Mouse (Mus musculus) limb, embryonic 10.5 days (tissue): ENCODE data around the gene Fam50a. TPM values are rescaled to one million over a fixed set of nuclear protein-coding genes. Genes with fewer than 3 reads are reported as not detected.
A peak's percentile ranks its signal among the peaks of the same experiment; 100 is the strongest.

Experiments
- DNase-seq: peaks from one replicate; pipeline ENCODE4 v3.0.0-alpha.2; 2017; ENCODE audit warnings: low spot score
- H3K27ac ChIP-seq: fragments of 300-500 bp; sonication (generic); 2 replicates; pipeline ENCODE4 v1.5.1; 2016; ENCODE audit warnings: mild to moderate bottlenecking
- H3K27me3 ChIP-seq: fragments of 300-500 bp; sonication (generic); 2 replicates; pipeline ENCODE4 v1.6.1; 2016; ENCODE audit warnings: low read depth, mild to moderate bottlenecking; ENCODE audit not compliant: poor library complexity, severe bottlenecking
- H3K36me3 ChIP-seq: fragments of 300-500 bp; sonication (generic); 2 replicates; pipeline ENCODE4 v1.6.1; 2016; ENCODE audit warnings: mild to moderate bottlenecking, moderate library complexity
- H3K4me1 ChIP-seq: fragments of 300-500 bp; sonication (generic); 2 replicates; pipeline ENCODE4 v1.6.1; 2016
- H3K4me3 ChIP-seq: fragments of 300-500 bp; sonication (generic); 2 replicates; pipeline ENCODE4 v1.5.1; 2016; ENCODE audit warnings: mild to moderate bottlenecking, moderate library complexity
- H3K9me3 ChIP-seq: fragments of 300-500 bp; sonication (generic); replicated peaks from 2 replicates; pipeline ENCODE4 v1.6.1; 2016; ENCODE audit warnings: mild to moderate bottlenecking
- WGBS: fragments of 180-500 bp; shearing (Covaris S2); methylation state at CpG from one replicate; pipeline ENCODE4 v1.1.7; 2016; 5-methylcytosine and 5-hydroxymethylcytosine counted together
- polyA plus RNA-seq: library from polyadenylated mRNA; unstranded; fragments of >200 nt; fragmentation: Nextera tagmentation; extraction: Ambion mirVana; gene quantifications from 2 replicates; pipeline ENCODE4 v1.2.1, GENCODE M21; 2016

Fam50a gene
- 55.3 and 62.7 TPM in 2 replicates for polyA plus RNA-seq

- H3K36me3 ChIP-seq, result peaks cover 49% of the 10 kb centered on the region
- no peaks in the 10 kb centered on the region for H3K9me3 ChIP-seq
- 10% methylated on average over 59 of the region's 59 CpGs for WGBS
- peak within 1 kb of the TSS; percentile 72 for H3K4me3 ChIP-seq
- H3K27me3 ChIP-seq, result peaks cover 16% of the 10 kb centered on the region
- H3K4me1 ChIP-seq, result peaks cover 9% of the 10 kb centered on the region; the same call in 1 of the 2 replicates
- DNase-seq, result peak; percentile 86
- H3K27ac ChIP-seq, result peak within 1 kb of the TSS; percentile 83
These were observed at the start of gene Fam50a for GRCm38 (mm10) chrX:74312540-74313464. Gene Fam50a, plus strand, starts transcription at chrX:74313033.

- 17% methylated on average over 3 of the region's 3 CpGs for WGBS
- peak; percentile 35 for DNase-seq
- Histone ChIP-seq H3K4me3 (peak overlapping the region; percentile 59), H3K27ac (peak overlapping the region; percentile 94), H3K4me1 (0 out of 2 replicates have a peak, but pooled peaks cover 3% of the 10 kb centered on the region), H3K9me3 (no peaks in the 10 kb centered on the region), H3K36me3 (peaks cover 14% of the 10 kb centered on the region), H3K27me3 (peaks cover 11% of the 10 kb centered on the region; the same call in 1 of the 2 replicates)
These were observed 43.1 kb upstream of the Fam50a start for GRCm38 (mm10) chrX:74269736-74270061.

- peak; percentile 85 for DNase-seq
- whole genome bisulfite sequencing, result 11% methylated on average over 42 of the region's 42 CpGs
- peak within 1 kb of the TSS; percentile 94 for H3K27ac ChIP-seq
- H3K4me1 ChIP-seq, result 0 out of 2 replicates have a peak, but pooled peaks cover 3% of the 10 kb centered on the region
- peak within 1 kb of the TSS; percentile 59 for H3K4me3 ChIP-seq
- no peaks in the 10 kb centered on the region for H3K9me3 ChIP-seq
- H3K27me3 ChIP-seq, result peaks cover 8% of the 10 kb centered on the region; the same call in 1 of the 2 replicates
- H3K36me3 ChIP-seq, result peaks cover 14% of the 10 kb centered on the region
These were observed 42.6 kb upstream of the Fam50a start, which contains the start of gene Rpl10 for GRCm38 (mm10) chrX:74270062-74270901. Gene Rpl10, plus strand, starts transcription at chrX:74270812.

GRCm38 (mm10) chrX:74270902-74271551, 41.8 kb upstream of the Fam50a start:
- H3K27ac ChIP-seq, result peak overlapping the region; percentile 83
- H3K9me3 ChIP-seq, result no peaks in the 10 kb centered on the region
- DNase-seq, result peak; percentile 46
- 10% methylated on average over 27 of the region's 27 CpGs for WGBS
- H3K4me3 ChIP-seq, result peak overlapping the region; percentile 59
- 0 out of 2 replicates have a peak, but pooled peaks cover 3% of the 10 kb centered on the region for H3K4me1 ChIP-seq
- peaks cover 14% of the 10 kb centered on the region for H3K36me3 ChIP-seq
- peaks cover 7% of the 10 kb centered on the region; the same call in 1 of the 2 replicates for H3K27me3 ChIP-seq

- H3K36me3 ChIP-seq, result peaks cover 14% of the 10 kb centered on the region
- no peak overlapping the region for H3K4me3 ChIP-seq
- no peaks in the 10 kb centered on the region for H3K9me3 ChIP-seq
- 0 out of 2 replicates have a peak, but pooled peaks cover 3% of the 10 kb centered on the region for H3K4me1 ChIP-seq
- 25% methylated on average over 10 of the region's 10 CpGs for WGBS
- H3K27ac ChIP-seq, result no peak overlapping the region
- peaks cover 7% of the 10 kb centered on the region; the same call in 1 of the 2 replicates for H3K27me3 ChIP-seq
- peak; percentile 35 for DNase-seq
These were observed 39.2 kb upstream of the Fam50a start for GRCm38 (mm10) chrX:74273422-74274322.

GRCm38 (mm10) chrX:74277916-74278315, 34.9 kb upstream of the Fam50a start:
- no peak overlapping the region for H3K4me3 ChIP-seq
- peaks cover 4% of the 10 kb centered on the region; the same call in 1 of the 2 replicates for H3K36me3 ChIP-seq
- H3K27ac ChIP-seq, result no peak overlapping the region
- H3K27me3 ChIP-seq, result peaks cover 23% of the 10 kb centered on the region
- H3K9me3 ChIP-seq, result no peaks in the 10 kb centered on the region
- no peak for DNase-seq
- WGBS, result 74% methylated on average over 8 of the region's 8 CpGs
- peaks cover 4% of the 10 kb centered on the region; the same call in 1 of the 2 replicates for H3K4me1 ChIP-seq

- peaks cover 14% of the 10 kb centered on the region for H3K4me1 ChIP-seq
- DNase-seq, result no peak
- H3K4me3 ChIP-seq, result peak overlapping the region; percentile 68
- WGBS, result 13% methylated on average over 14 of the region's 14 CpGs
- peak overlapping the region; percentile 84 for H3K27ac ChIP-seq
- H3K27me3 ChIP-seq, result peaks cover 34% of the 10 kb centered on the region
- no peaks in the 10 kb centered on the region for H3K9me3 ChIP-seq
- H3K36me3 ChIP-seq, result no peaks in the 10 kb centered on the region
These were observed 31.6 kb upstream of the Fam50a start for GRCm38 (mm10) chrX:74281041-74281731.

- peaks cover 34% of the 10 kb centered on the region for H3K27me3 ChIP-seq
- peak within 1 kb of the TSS; percentile 84 for H3K27ac ChIP-seq
- WGBS, result 13% methylated on average over 16 of the region's 16 CpGs
- peak within 1 kb of the TSS; percentile 68 for H3K4me3 ChIP-seq
- peaks cover 14% of the 10 kb centered on the region for H3K4me1 ChIP-seq
- no peaks in the 10 kb centered on the region for H3K9me3 ChIP-seq
- DNase-seq, result peak; percentile 62
- no peaks in the 10 kb centered on the region for H3K36me3 ChIP-seq
These were observed 31.0 kb upstream of the Fam50a start, which contains the start of the genes Taz and Dnase1l1 for GRCm38 (mm10) chrX:74281732-74282394. Gene Taz, plus strand, starts transcription at chrX:74281912. Gene Dnase1l1, minus strand, starts transcription at chrX:74282337.

GRCm38 (mm10) chrX:74282395-74283091, 30.3 kb upstream of the Fam50a start:
- WGBS, result 19% methylated on average over 39 of the region's 39 CpGs
- H3K27ac ChIP-seq, result peak overlapping the region; percentile 84
- peak; percentile 80 for DNase-seq
- peaks cover 34% of the 10 kb centered on the region for H3K27me3 ChIP-seq
- H3K9me3 ChIP-seq, result no peaks in the 10 kb centered on the region
- peaks cover 14% of the 10 kb centered on the region for H3K4me1 ChIP-seq
- H3K36me3 ChIP-seq, result no peaks in the 10 kb centered on the region
- H3K4me3 ChIP-seq, result peak overlapping the region; percentile 68

- H3K27ac ChIP-seq, result peak overlapping the region; percentile 84
- H3K4me3 ChIP-seq, result peak overlapping the region; percentile 68
- peaks cover 34% of the 10 kb centered on the region for H3K27me3 ChIP-seq
These were observed 29.8 kb upstream of the Fam50a start for GRCm38 (mm10) chrX:74283092-74283437.

More at GRCm38 (mm10) chrX:74283092-74283437, 29.8 kb upstream of the Fam50a start:
- WGBS, result 37% methylated on average over 5 of the region's 5 CpGs
- peaks cover 2% of the 10 kb centered on the region for H3K36me3 ChIP-seq
- DNase-seq, result no peak
- peaks cover 14% of the 10 kb centered on the region for H3K4me1 ChIP-seq
- H3K9me3 ChIP-seq, result no peaks in the 10 kb centered on the region
